Mouse (Mus musculus) left cerebral cortex, adult 11 months (tissue): ENCODE measurements around the gene Nfu1.

ENCODE experiments used
- DNase-seq: peaks from one replicate; pipeline ENCODE4 v3.0.0; 2022; ENCODE audit warnings: low spot score

Gene Nfu1

GRCm38 (mm10) chr6:87072759-87073158 lies 63.7 kb downstream of the Nfu1 start:
- no peak for DNase-seq

GRCm38 (mm10) chr6:87075092-87075685 lies 66.2 kb downstream of the Nfu1 start:
- DNase-seq: no peak
